Mouse (Mus musculus): ENCODE measurements at regions not wholly inside any gene's neighbourhood (a gene's known extent, or its start where the extent isn't known, plus 50 kb on each side); places are given as distances from the start of the nearest gene placed in this dataset.

GRCm38 (mm10) chr14:62198476-62199190 is 93.8 kb upstream of the Rnaseh2b start:
- H3K36me3 ChIP-seq: no peaks in the 10 kb centered on the region
- no peak overlapping the region for H3K27ac ChIP-seq (replicated peaks)
- no peaks in the 10 kb centered on the region for H3K9me3 ChIP-seq
- H3K9ac ChIP-seq (replicated peaks): no peak overlapping the region
- H3K4me1 ChIP-seq: no peaks in the 10 kb centered on the region
- no peak overlapping the region for H3K4me2 ChIP-seq (replicated peaks)
- ATAC-seq (replicated peaks): no peak
- no peaks in the 10 kb centered on the region for H3K27me3 ChIP-seq
- 69% methylated on average over 6 of the region's 6 CpGs for WGBS
- H3K4me3 ChIP-seq: no peak overlapping the region

DNA sequence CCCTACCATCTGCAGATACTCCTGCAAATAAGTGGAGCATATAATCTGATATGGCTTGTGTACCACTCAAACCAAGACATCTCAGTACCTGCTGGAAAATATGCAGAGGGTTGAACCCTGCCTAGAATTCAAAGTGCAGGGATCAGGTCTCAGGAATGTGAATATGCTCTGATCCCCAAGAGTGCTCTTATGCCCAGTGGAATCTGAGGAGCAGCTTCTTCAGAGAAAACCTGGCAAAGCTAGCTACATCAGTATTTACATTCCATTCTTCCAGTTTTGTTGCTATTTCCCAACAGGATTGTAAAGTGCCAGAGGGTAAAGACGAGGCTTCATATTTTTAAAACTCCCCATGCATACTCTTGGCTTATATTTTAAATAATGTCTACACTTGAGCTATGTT is 77.3 kb upstream of the Rnaseh2b start:
- ATAC-seq (replicated peaks): no peak
- Histone ChIP-seq H3K9me3 (no peaks in the 10 kb centered on the region), H3K27ac (replicated peaks) (no peak overlapping the region), H3K27me3 (no peaks in the 10 kb centered on the region), H3K4me1 (no peaks in the 10 kb centered on the region), H3K4me2 (replicated peaks) (no peak overlapping the region), H3K36me3 (no peaks in the 10 kb centered on the region), H3K9ac (replicated peaks) (no peak overlapping the region), H3K4me3 (no peak overlapping the region)
- 88% methylated on average over 1 of the region's 1 CpGs for WGBS

- Histone ChIP-seq H3K9ac (replicated peaks) (no peak overlapping the region), H3K4me1 (no peaks in the 10 kb centered on the region), H3K4me3 (no peak overlapping the region), H3K36me3 (no peaks in the 10 kb centered on the region), H3K4me2 (replicated peaks) (no peak overlapping the region), H3K27me3 (no peaks in the 10 kb centered on the region), H3K9me3 (no peaks in the 10 kb centered on the region), H3K27ac (replicated peaks) (no peak overlapping the region)
- ATAC-seq (replicated peaks): no peak
- WGBS: 96% methylated on average over 1 of the region's 1 CpGs
Observed at GRCm38 (mm10) chr14:62216995-62217394, 75.4 kb upstream of the Rnaseh2b start.

DNA sequence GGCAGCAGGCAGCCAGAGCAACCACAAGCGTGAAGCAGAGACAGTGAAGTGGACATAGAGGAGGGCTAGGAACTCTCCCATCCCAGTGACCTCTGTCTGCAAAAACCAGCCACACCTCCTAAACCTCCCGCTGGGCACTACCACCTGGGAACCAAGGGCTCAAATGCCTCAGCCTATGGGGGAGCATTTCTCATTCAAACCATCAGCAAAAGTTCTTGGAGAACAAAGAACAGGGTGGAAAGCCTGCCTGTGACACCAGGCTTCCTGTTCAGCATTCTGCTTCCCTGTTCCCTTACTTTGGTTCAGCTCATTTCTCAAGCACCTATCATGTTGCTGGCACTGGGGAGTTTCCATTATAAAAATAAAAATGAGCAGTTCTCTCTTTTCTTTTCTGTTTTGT is 74.4 kb upstream of the Rnaseh2b start:
- no peaks in the 10 kb centered on the region for H3K9me3 ChIP-seq
- no peak overlapping the region for H3K4me2 ChIP-seq (replicated peaks)
- H3K9ac ChIP-seq (replicated peaks): no peak overlapping the region
- 63% methylated on average over 2 of the region's 2 CpGs for WGBS
- H3K4me3 ChIP-seq: no peak overlapping the region
- no peak for ATAC-seq (replicated peaks)
- no peaks in the 10 kb centered on the region for H3K36me3 ChIP-seq
- H3K4me1 ChIP-seq: no peaks in the 10 kb centered on the region
- no peaks in the 10 kb centered on the region for H3K27me3 ChIP-seq
- H3K27ac ChIP-seq (replicated peaks): no peak overlapping the region

GRCm38 (mm10) chr14:62218716-62219115 is 73.7 kb upstream of the Rnaseh2b start:
- no peaks in the 10 kb centered on the region for H3K4me1 ChIP-seq
- H3K9ac ChIP-seq (replicated peaks): no peak overlapping the region
- H3K27me3 ChIP-seq: no peaks in the 10 kb centered on the region
- H3K9me3 ChIP-seq: no peaks in the 10 kb centered on the region
- 40% methylated on average over 2 of the region's 2 CpGs for WGBS
- H3K4me3 ChIP-seq: no peak overlapping the region
- no peak for ATAC-seq (replicated peaks)
- H3K27ac ChIP-seq (replicated peaks): no peak overlapping the region
- H3K4me2 ChIP-seq (replicated peaks): no peak overlapping the region
- H3K36me3 ChIP-seq: no peaks in the 10 kb centered on the region

DNA sequence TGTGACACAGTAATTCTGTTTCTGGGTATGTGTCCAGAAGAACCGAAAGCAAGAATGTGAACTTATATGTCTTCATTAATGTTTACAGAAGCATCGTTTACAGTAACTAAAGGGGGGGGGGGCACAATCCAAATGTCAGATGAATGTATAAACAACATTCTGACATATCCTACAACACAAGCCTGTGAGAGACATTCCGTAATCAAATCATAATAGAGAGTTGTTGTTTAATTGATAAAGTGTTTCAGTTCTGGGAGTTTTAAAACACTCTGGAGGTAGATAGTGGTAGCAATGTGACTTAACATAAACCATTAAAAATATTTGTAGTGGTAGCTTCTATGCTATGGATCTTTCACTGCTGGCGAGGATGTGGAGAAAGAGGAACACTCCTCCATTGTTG is 71.6 kb upstream of the Rnaseh2b start:
- H3K27me3 ChIP-seq: no peaks in the 10 kb centered on the region
- H3K36me3 ChIP-seq: no peaks in the 10 kb centered on the region
- ATAC-seq (replicated peaks): no peak
- H3K4me3 ChIP-seq: no peak overlapping the region
- H3K9me3 ChIP-seq: no peaks in the 10 kb centered on the region
- H3K4me1 ChIP-seq: no peaks in the 10 kb centered on the region
- H3K27ac ChIP-seq (replicated peaks): no peak overlapping the region
- no peak overlapping the region for H3K9ac ChIP-seq (replicated peaks)
- H3K4me2 ChIP-seq (replicated peaks): no peak overlapping the region
- WGBS: 95% methylated on average over 4 of the region's 4 CpGs
